Mouse (Mus musculus) erythroblast, embryonic 14.5 days (primary cell): ENCODE measurements around the gene Ccnd2.

Experiments used
- GATA1 ChIP-seq: IDR thresholded peaks from 2 replicates; pipeline ENCODE4 v1.6.1; 2012; ENCODE audit warnings: low read length, inconsistent platforms, mixed read lengths
- TAL1 ChIP-seq: IDR thresholded peaks from 3 replicates; pipeline ENCODE4 v1.6.1; 2012; ENCODE audit warnings: low read length, inconsistent platforms, mixed read lengths

DNA sequence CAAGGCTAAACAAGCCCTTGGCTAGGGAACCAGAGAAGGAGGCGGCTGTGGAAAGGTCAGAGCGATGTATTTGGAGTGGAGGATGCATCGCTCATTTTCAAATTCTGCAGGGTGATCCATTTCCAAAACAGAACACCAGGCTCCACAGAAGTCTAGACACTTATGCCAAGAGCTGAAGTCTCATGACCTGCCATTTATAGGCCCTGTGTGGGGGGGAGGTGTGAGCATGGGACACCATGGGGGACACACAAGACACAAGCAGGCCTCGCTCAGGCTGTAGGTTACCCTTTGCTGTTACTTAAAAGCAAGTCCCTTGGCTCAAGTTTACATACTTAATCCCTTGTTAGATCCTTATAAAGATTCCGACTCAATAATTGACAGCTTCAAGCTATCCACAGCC lies 45.8 kb downstream of the Ccnd2 start:
- TF ChIP-seq TAL1 (no peak), GATA1 (no peak)
